ENCODE assay signal across 20 mouse cellular contexts in genomic region chr1:168272091-168272490, GRCm38 (mm10).
DNase-seq lines count a peak whose midpoint lies in the region; ATAC-seq and TF ChIP-seq lines count a peak whose summit lies in the region.
"Had no signal": no experiment of that assay in that cellular context is flagged by ENCODE, and none has a peak within 500 bp of the region (broad histone marks: within the 10 kb centered on the region; RNA-seq: fewer than 3 reads in every experiment).

No protein-coding gene starts in this region.

- no peak for TF ChIP-seq EP300 in stomach, postnatal 0 days (optimal IDR thresholded peaks at IDR 0.05)

- H3K79me2 ChIP-seq in liver, adult 2 months (ENCODE audit: control insufficient read depth, insufficient read depth, low read length) = no peaks in the 10 kb centered on the region; the same call in 1 of the 2 replicates

- 80% methylated on average over 2 of the region's 2 CpGs for WGBS in forebrain, embryonic 15.5 days
- 85% methylated on average over 2 of the region's 2 CpGs for WGBS in forebrain, embryonic 10.5 days
- 76% methylated on average over 2 of the region's 2 CpGs for WGBS in liver, adult 2 months
- 51% methylated on average over 2 of the region's 2 CpGs for WGBS in liver, embryonic 12.5 days (ENCODE audit: insufficient replicate concordance)
- WGBS in stomach, postnatal 0 days = 52% methylated on average over 2 of the region's 2 CpGs

- no peak for TF ChIP-seq CTCF in liver, adult 2 months (IDR thresholded peaks at IDR 0.05; ENCODE audit: low read depth, low read length)
- TF ChIP-seq CTCF in stomach, postnatal 0 days (IDR thresholded peaks at IDR 0.05; ENCODE audit: low read depth) = no peak

- H3K9ac ChIP-seq in forebrain, embryonic 15.5 days (replicated peaks) = no peak overlapping the region
- H3K9ac ChIP-seq in liver, adult 2 months (ENCODE audit: low read depth, low read length) = no peak overlapping the region
- no peak overlapping the region for H3K9ac ChIP-seq in liver, embryonic 12.5 days
- H3K9ac ChIP-seq in stomach, postnatal 0 days (ENCODE audit: low read length) = no peak overlapping the region
- H3K9ac ChIP-seq: forebrain, embryonic 12.5 days; forebrain, postnatal 0 days; hindbrain, embryonic 14.5 days; intestine, embryonic 15.5 days had no signal

- H3K27ac ChIP-seq in forebrain, embryonic 15.5 days (replicated peaks) = 0 out of 2 replicates have a peak overlapping the region, but pooled peaks have one; percentile 7
- no peak overlapping the region for H3K27ac ChIP-seq in forebrain, embryonic 10.5 days
- no peak overlapping the region for H3K27ac ChIP-seq in liver, adult 2 months (replicated peaks; ENCODE audit: insufficient read depth, low read depth, low read length)
- no peak overlapping the region for H3K27ac ChIP-seq in liver, embryonic 12.5 days
- 0 out of 2 replicates have a peak overlapping the region, but pooled peaks have one; percentile 35 for H3K27ac ChIP-seq in stomach, postnatal 0 days (replicated peaks)
- H3K27ac ChIP-seq: forebrain, embryonic 12.5 days; gastrocnemius, adult 2 months; hindbrain, embryonic 14.5 days; intestine, embryonic 15.5 days had no signal

- H3K36me3 ChIP-seq in forebrain, embryonic 15.5 days = no peaks in the 10 kb centered on the region
- H3K36me3 ChIP-seq in forebrain, embryonic 10.5 days (replicated peaks) = 0 out of 2 replicates have a peak, but pooled peaks cover 4% of the 10 kb centered on the region
- no peaks in the 10 kb centered on the region for H3K36me3 ChIP-seq in liver, adult 2 months (ENCODE audit: control insufficient read depth, insufficient read depth, low read length)
- H3K36me3 ChIP-seq in liver, embryonic 12.5 days = no peaks in the 10 kb centered on the region
- H3K36me3 ChIP-seq in stomach, postnatal 0 days (ENCODE audit: control insufficient read depth, insufficient read depth, low read length) = no peaks in the 10 kb centered on the region
- H3K36me3 ChIP-seq: forebrain, embryonic 12.5 days; intestine, embryonic 15.5 days had no signal

- no peak for DNase-seq in forebrain, embryonic 10.5 days (ENCODE audit: extremely low spot score, low spot score)
- peak; percentile 40 for DNase-seq in liver, adult 2 months (ENCODE audit: extremely low read depth, low read depth, low spot score)
- DNase-seq in brain, adult 2 months (ENCODE audit: low read depth, low spot score) = peak; percentile 58
- no peak for DNase-seq in stomach, postnatal 0 days (ENCODE audit: low spot score)
- DNase-seq in urinary bladder, postnatal 36 days (ENCODE audit: low spot score in 2 of 2) = no peak
- DNase-seq: adrenal gland, postnatal 10 days; cerebellum, adult 9-11 months; cerebellum, postnatal 36 days; forebrain, postnatal 0 days; gastrocnemius, adult 2 months; gastrocnemius, postnatal 25 days; heart, postnatal 10 days; heart, postnatal 4 days; kidney, adult 18-20 months had no signal

- no peaks in the 10 kb centered on the region for H3K27me3 ChIP-seq in forebrain, embryonic 15.5 days
- H3K27me3 ChIP-seq in forebrain, embryonic 10.5 days (ENCODE audit: poor library complexity, severe bottlenecking) = no peaks in the 10 kb centered on the region
- no peaks in the 10 kb centered on the region for H3K27me3 ChIP-seq in liver, adult 2 months (ENCODE audit: control insufficient read depth, insufficient read depth, low read length)
- no peaks in the 10 kb centered on the region for H3K27me3 ChIP-seq in liver, embryonic 12.5 days (replicated peaks)
- no peaks in the 10 kb centered on the region for H3K27me3 ChIP-seq in stomach, postnatal 0 days (ENCODE audit: control insufficient read depth, insufficient read depth, low read length)
- H3K27me3 ChIP-seq: forebrain, embryonic 12.5 days; intestine, embryonic 15.5 days had no signal

- peaks cover 74% of the 10 kb centered on the region for H3K4me1 ChIP-seq in forebrain, embryonic 15.5 days
- peaks cover 31% of the 10 kb centered on the region for H3K4me1 ChIP-seq in forebrain, embryonic 10.5 days
- H3K4me1 ChIP-seq in liver, adult 2 months (ENCODE audit: control insufficient read depth, insufficient read depth, low read length) = 0 out of 2 replicates have a peak, but pooled peaks cover 2% of the 10 kb centered on the region
- H3K4me1 ChIP-seq in liver, embryonic 12.5 days = no peaks in the 10 kb centered on the region; the same call in 1 of the 2 replicates
- H3K4me1 ChIP-seq in stomach, postnatal 0 days (replicated peaks; ENCODE audit: control insufficient read depth, insufficient read depth) = 0 out of 2 replicates have a peak, but pooled peaks cover 6% of the 10 kb centered on the region
- H3K4me1 ChIP-seq: intestine, embryonic 15.5 days had no signal

- no peak for ATAC-seq in forebrain, embryonic 15.5 days (replicated peaks)
- no peak for ATAC-seq in liver, embryonic 12.5 days
- ATAC-seq in stomach, postnatal 0 days (ENCODE audit: low FRiP score, low TSS enrichment) = no peak
- ATAC-seq: forebrain, postnatal 0 days; intestine, embryonic 15.5 days had no signal

- no peak overlapping the region for H3K4me3 ChIP-seq in forebrain, embryonic 15.5 days
- no peak overlapping the region for H3K4me3 ChIP-seq in forebrain, embryonic 10.5 days
- no peak overlapping the region for H3K4me3 ChIP-seq in liver, adult 2 months (ENCODE audit: insufficient read depth, low read depth, low read length)
- H3K4me3 ChIP-seq in liver, embryonic 12.5 days = no peak overlapping the region
- H3K4me3 ChIP-seq in stomach, postnatal 0 days (ENCODE audit: low read depth, low read length) = no peak overlapping the region
- H3K4me3 ChIP-seq: erythroblast, embryonic 14.5 days; forebrain, embryonic 12.5 days; gastrocnemius, adult 2 months; intestine, embryonic 15.5 days had no signal

- TF ChIP-seq POLR2A in liver, adult 2 months (IDR thresholded peaks at IDR 0.05; ENCODE audit: extremely low read depth, insufficient read depth, low read length) = no peak

- no peaks in the 10 kb centered on the region for H3K9me3 ChIP-seq in forebrain, embryonic 15.5 days
- no peaks in the 10 kb centered on the region for H3K9me3 ChIP-seq in forebrain, embryonic 10.5 days
- no peaks in the 10 kb centered on the region for H3K9me3 ChIP-seq in liver, embryonic 12.5 days (replicated peaks)
- H3K9me3 ChIP-seq in stomach, postnatal 0 days (ENCODE audit: control insufficient read depth, low read length) = no peaks in the 10 kb centered on the region
- H3K9me3 ChIP-seq: forebrain, embryonic 12.5 days; intestine, embryonic 15.5 days had no signal

- no peak overlapping the region for H3K4me2 ChIP-seq in forebrain, embryonic 15.5 days (replicated peaks)
- H3K4me2 ChIP-seq in liver, embryonic 12.5 days = no peak overlapping the region
- H3K4me2 ChIP-seq in stomach, postnatal 0 days (replicated peaks; ENCODE audit: low read depth) = no peak overlapping the region
- H3K4me2 ChIP-seq: forebrain, embryonic 12.5 days; hindbrain, embryonic 14.5 days; intestine, embryonic 15.5 days had no signal

Comparison
In these comparisons a context has a peak if more than half of its experiments do, and no peak if none do; other contexts are left out.
1. H3K27ac ChIP-seq: peak in forebrain, embryonic 15.5 days (single experiment) and stomach, postnatal 0 days (single experiment); none in forebrain, embryonic 10.5 days (single experiment), liver, adult 2 months (single experiment) and liver, embryonic 12.5 days (single experiment).
2. DNase-seq: peak in liver, adult 2 months (single experiment) and brain, adult 2 months (single experiment); none in forebrain, embryonic 10.5 days (single experiment), stomach, postnatal 0 days (single experiment) and urinary bladder, postnatal 36 days (0 of 2).